Mouse (Mus musculus) colon, adult 2 months (tissue): ENCODE data around the gene Hmcn2. TPM values are rescaled to one million over a fixed set of nuclear protein-coding genes. Genes with fewer than 3 reads are reported as not detected.

Experiments used
- polyA plus RNA-seq: library from polyadenylated mRNA; depleted of rRNA; stranded (reverse); fragments of >200 nt; gene quantifications from 2 replicates; pipeline ENCODE4 v1.2.3, GENCODE M21; 2012; rRNA removed

The Hmcn2 gene
- 205 and 221 TPM in 2 replicates for polyA plus RNA-seq

GRCm38 (mm10) chr2:31314007-31314465 lies at the start of gene Hmcn2:
Hmcn2 (plus strand) TSS chr2:31314415.

GRCm38 (mm10) chr2:31469931-31470682 lies 155.9 kb downstream of the Hmcn2 start, which contains the start of gene Ass1:
Ass1 (plus strand) TSS chr2:31470207.

Other genes starting within 250 kb of the Hmcn2 start
- 42.8 and 52.5 TPM in 2 replicates for gene Fnbp1, start 172.4 kb upstream of the Hmcn2 start, polyA plus RNA-seq
- gene Gpr107, start 162.1 kb upstream of the Hmcn2 start, polyA plus RNA-seq = 26.8 and 27.9 TPM in 2 replicates
- 3.0 and 3.5 TPM in 2 replicates for gene Ncs1, start 68.6 kb upstream of the Hmcn2 start, polyA plus RNA-seq
- gene Ass1, start 155.8 kb downstream of the Hmcn2 start, polyA plus RNA-seq = 27.2 and 33.0 TPM in 2 replicates